Mouse (Mus musculus) gastrocnemius, adult 2 months (tissue): ENCODE measurements at regions not wholly inside any gene's neighbourhood (a gene's known extent, or its start where the extent isn't known, plus 50 kb on each side); places are given as distances from the start of the nearest gene placed in this dataset.
A peak's percentile ranks its signal among the peaks of the same experiment; 100 is the strongest.

Experiments used
- DNase-seq: peaks from one replicate; pipeline ENCODE4 v3.0.0; 2022
- H3K27ac ChIP-seq: fragments of 200-600 bp; 2 replicates; pipeline ENCODE4 v1.8.1; 2022; ENCODE audit warnings: mild to moderate bottlenecking
- H3K4me3 ChIP-seq: fragments of 200-600 bp; 2 replicates; pipeline ENCODE4 v1.8.1; 2022; ENCODE audit warnings: mild to moderate bottlenecking, moderate library complexity
- CTCF ChIP-seq: fragments of 200-600 bp; IDR thresholded peaks from 2 replicates; pipeline ENCODE4 v1.8.1; 2022; ENCODE audit warnings: antibody characterized with exemption, mild to moderate bottlenecking, moderate library complexity
- intact Hi-C: fragments of 180-260 bp; cut with DNase I; formaldehyde crosslinking; loops from one replicate; pipeline ENCODE4 v1.15.1; 2025

DNA sequence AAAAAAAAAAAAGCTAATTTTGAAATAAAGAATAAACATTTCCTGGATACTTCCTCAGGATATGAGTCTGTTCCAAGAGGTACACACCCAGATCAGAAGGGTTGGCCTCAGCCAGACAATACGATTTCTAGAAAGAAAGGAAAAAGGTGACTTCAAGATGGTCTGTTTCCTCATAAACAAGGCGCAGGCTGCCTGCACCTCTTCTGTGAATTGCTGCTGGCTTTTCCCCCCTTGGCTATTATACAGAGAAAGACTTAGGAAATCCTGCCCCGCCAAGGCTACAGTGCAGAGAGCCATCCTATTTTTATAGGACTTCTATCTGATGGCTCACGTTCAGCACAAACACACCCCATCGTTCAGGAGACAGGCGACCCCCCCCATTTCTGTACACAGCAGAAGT, 204.8 kb upstream of the Mgmt start:
- no peak for DNase-seq
- H3K27ac ChIP-seq: peak overlapping the region; percentile 70

GRCm38 (mm10) chr7:136706246-136706645, 188.2 kb upstream of the Mgmt start:
- no peak for TF ChIP-seq CTCF
- no peak overlapping the region for H3K27ac ChIP-seq
- no peak overlapping the region for H3K4me3 ChIP-seq
- intact Hi-C loops: no loop called here
- DNase-seq: no peak

More for the DNA sequence above, 204.8 kb upstream of the Mgmt start:
- intact Hi-C loops: no loop called here
- peak overlapping the region; percentile 42 for H3K4me3 ChIP-seq
- no peak for TF ChIP-seq CTCF

GRCm38 (mm10) chr7:136707200-136708003, 187.0 kb upstream of the Mgmt start:
- intact Hi-C loops: no loop called here
- TF ChIP-seq CTCF: no peak
- Histone ChIP-seq H3K4me3 (no peak overlapping the region), H3K27ac (peak overlapping the region; percentile 49)
- DNase-seq: no peak

- Histone ChIP-seq H3K4me3 (no peak overlapping the region), H3K27ac (peak overlapping the region; percentile 49)
- TF ChIP-seq CTCF: no peak
- DNase-seq: no peak
- intact Hi-C loops: no loop called here
Measured at GRCm38 (mm10) chr7:136708004-136708435, 186.4 kb upstream of the Mgmt start.

DNA sequence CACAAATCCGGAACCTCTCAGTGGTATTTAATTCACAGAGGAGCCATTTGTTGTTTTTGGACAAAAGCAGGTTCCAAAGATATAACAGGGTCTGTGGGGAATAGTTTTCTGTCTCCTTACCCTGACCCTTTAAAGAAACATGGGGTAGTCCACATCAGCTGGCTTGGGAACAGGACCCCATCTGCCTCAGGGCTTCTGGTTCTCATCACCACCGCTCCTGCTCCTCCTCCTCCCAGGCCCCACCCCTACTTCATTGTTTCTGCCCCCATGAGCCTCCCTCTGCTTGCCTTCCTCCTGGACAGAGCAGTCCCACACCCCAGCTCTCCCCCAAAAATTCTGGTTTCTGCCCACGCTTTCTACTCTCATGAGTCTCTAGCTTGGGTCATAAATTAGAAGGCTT, 183.8 kb upstream of the Mgmt start:
- intact Hi-C loops: no loop called here
- DNase-seq: peak; percentile 31
- no peak for TF ChIP-seq CTCF
- H3K4me3 ChIP-seq: no peak overlapping the region
- H3K27ac ChIP-seq: peak overlapping the region; percentile 28; the same call in 1 of the 2 replicates

GRCm38 (mm10) chr7:136712962-136713640, 181.3 kb upstream of the Mgmt start:
- DNase-seq: peak; percentile 37
- H3K27ac ChIP-seq: peak overlapping the region; percentile 58
- TF ChIP-seq CTCF: no peak

GRCm38 (mm10) chr7:136727628-136728402, 166.6 kb upstream of the Mgmt start:
- Histone ChIP-seq H3K27ac (no peak overlapping the region), H3K4me3 (no peak overlapping the region)
- intact Hi-C loops: no loop called here
- TF ChIP-seq CTCF: no peak
- no peak for DNase-seq

More at GRCm38 (mm10) chr7:136712962-136713640, 181.3 kb upstream of the Mgmt start:
- no peak overlapping the region for H3K4me3 ChIP-seq
- intact Hi-C loops: no loop called here

DNA sequence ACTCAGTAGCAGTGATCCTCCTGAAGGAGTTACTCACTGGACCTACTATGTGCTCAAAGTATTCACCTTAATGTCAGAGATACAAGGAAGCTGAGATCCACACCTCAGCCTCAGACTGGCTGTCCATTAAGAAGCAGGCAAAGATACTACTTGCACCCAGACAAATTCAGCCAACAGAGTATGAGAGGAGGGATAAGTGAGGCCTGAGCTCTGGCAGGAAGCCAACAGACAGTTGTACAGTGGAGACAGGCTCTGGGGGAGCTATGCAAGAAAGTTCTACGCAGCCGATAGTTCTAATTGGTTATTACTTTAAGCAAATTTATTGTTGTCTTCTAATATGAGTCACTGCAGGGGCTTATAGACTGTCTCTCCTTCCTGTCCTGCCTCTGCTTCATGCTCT, 152.2 kb upstream of the Mgmt start:
- Histone ChIP-seq H3K4me3 (no peak overlapping the region), H3K27ac (no peak overlapping the region)
- no peak for TF ChIP-seq CTCF
- intact Hi-C loops: no loop called here
- no peak for DNase-seq

DNA sequence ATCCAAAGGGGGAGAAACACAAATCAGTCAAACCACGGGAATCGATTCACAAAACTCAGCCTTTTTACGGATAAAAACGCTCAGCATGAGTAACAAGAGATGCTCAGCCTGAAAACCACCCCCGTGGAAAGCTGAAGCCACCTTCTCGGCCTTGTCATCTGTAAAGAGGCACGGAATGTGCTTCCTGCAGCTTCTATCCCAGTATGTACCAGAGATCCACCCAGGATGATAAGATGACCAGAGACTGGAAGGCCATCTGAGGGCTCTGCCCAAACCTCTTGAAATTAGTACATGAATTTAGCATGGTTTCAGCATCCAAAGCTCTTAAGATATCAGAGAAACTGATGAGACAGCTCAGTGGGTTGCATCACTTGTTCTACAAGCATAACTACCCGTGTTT, 149.0 kb upstream of the Mgmt start:
- no peak overlapping the region for H3K4me3 ChIP-seq
- no peak for DNase-seq
- intact Hi-C loops: no loop called here

GRCm38 (mm10) chr7:136751477-136751876, 142.9 kb upstream of the Mgmt start:
- no peak for DNase-seq
- H3K4me3 ChIP-seq: no peak overlapping the region
- intact Hi-C loops: no loop called here
- H3K27ac ChIP-seq: no peak overlapping the region
- no peak for TF ChIP-seq CTCF

More for the DNA sequence above, 149.0 kb upstream of the Mgmt start:
- TF ChIP-seq CTCF: no peak
- no peak overlapping the region for H3K27ac ChIP-seq

DNA sequence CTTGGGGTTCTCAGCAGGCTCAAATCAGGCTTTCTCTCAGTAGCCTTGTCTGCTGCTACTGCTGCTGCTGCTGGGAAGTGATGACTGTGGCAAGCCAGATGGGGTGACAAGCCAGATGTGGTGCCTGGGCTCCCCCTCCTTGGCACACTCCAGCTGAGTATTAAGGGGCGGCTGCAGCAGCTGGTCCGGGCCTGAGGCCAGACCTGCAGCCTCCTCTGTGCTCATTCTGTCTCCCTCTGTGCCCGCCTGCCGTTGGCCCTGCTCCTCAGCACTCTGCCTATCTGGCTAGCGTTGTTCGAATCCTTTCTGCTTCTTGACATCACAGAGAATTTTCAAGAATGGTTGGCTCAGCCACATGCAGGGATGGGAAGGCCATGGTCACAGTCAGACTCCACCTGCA, 139.6 kb upstream of the Mgmt start:
- DNase-seq: no peak
- Histone ChIP-seq H3K4me3 (no peak overlapping the region), H3K27ac (no peak overlapping the region)
- TF ChIP-seq CTCF: no peak
- intact Hi-C loops: no loop called here

DNA sequence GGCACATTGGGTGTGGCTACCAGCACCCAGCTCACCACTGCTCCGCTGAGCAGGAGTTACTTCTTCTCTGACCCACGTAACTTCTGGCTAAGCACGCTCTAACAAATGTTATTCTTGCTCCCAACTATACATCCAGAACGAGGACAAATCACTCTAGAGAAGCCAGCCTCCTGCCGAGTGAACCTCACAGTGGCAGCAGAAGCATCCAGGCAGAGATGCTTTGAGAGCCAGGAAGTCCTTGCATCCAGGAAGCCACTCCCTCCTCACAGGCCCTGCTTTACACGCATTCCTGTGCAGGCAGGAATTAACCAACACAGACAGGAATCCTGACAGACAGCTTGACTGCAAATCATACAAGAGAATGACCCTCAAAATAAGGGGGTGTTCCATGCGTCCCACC, 129.4 kb upstream of the Mgmt start:
- no peak overlapping the region for H3K4me3 ChIP-seq
- intact Hi-C loops: no loop called here
- H3K27ac ChIP-seq: no peak overlapping the region
- no peak for TF ChIP-seq CTCF
- DNase-seq: no peak

- H3K27ac ChIP-seq: no peak overlapping the region
- H3K4me3 ChIP-seq: no peak overlapping the region
- DNase-seq: peak; percentile 54
- intact Hi-C loops: no loop called here
- no peak for TF ChIP-seq CTCF
Measured at GRCm38 (mm10) chr7:136767231-136767630, 127.2 kb upstream of the Mgmt start.
